9 mouse cellular contexts compared by ENCODE assay signal in genomic region chr10:42204768-42205412, GRCm38 (mm10).
DNase-seq lines count a peak whose midpoint lies in the region; ATAC-seq and TF ChIP-seq lines count a peak whose summit lies in the region.
"Had no signal": no experiment of that assay in that cellular context is flagged by ENCODE, and none has a peak within 500 bp of the region (broad histone marks: within the 10 kb centered on the region; RNA-seq: fewer than 3 reads in every experiment).

No protein-coding gene starts in this region.

- H3K27me3 ChIP-seq in kidney, embryonic 16.5 days (ENCODE audit: insufficient read depth, low read length): no peaks in the 10 kb centered on the region
- no peaks in the 10 kb centered on the region for H3K27me3 ChIP-seq in embryonic facial prominence, embryonic 13.5 days
- H3K27me3 ChIP-seq in heart, embryonic 16.5 days (ENCODE audit: control insufficient read depth, insufficient read depth, low read length): no peaks in the 10 kb centered on the region
- H3K27me3 ChIP-seq in hindbrain, embryonic 16.5 days (replicated peaks; ENCODE audit: control insufficient read depth, insufficient read depth, low read length): no peaks in the 10 kb centered on the region
- H3K27me3 ChIP-seq in liver, postnatal 0 days (ENCODE audit: insufficient read depth, low read length): no peaks in the 10 kb centered on the region
- H3K27me3 ChIP-seq: neural tube, embryonic 12.5 days had no signal

- no peak for TF ChIP-seq EP300 in liver, postnatal 0 days (IDR thresholded peaks at IDR 0.05; ENCODE audit: low read depth)

- WGBS in kidney, embryonic 16.5 days: 56% methylated on average over 20 of the region's 20 CpGs
- WGBS in embryonic facial prominence, embryonic 13.5 days: 54% methylated on average over 20 of the region's 20 CpGs
- WGBS in heart, embryonic 16.5 days: 39% methylated on average over 20 of the region's 20 CpGs
- 86% methylated on average over 20 of the region's 20 CpGs for WGBS in hindbrain, embryonic 16.5 days
- 82% methylated on average over 20 of the region's 20 CpGs for WGBS in liver, postnatal 0 days (ENCODE audit: insufficient replicate concordance)

- no peak overlapping the region for H3K4me2 ChIP-seq in kidney, embryonic 16.5 days (replicated peaks; ENCODE audit: low read depth, low read length)
- peak overlapping the region; percentile 7; the same call in 1 of the 2 replicates for H3K4me2 ChIP-seq in embryonic facial prominence, embryonic 13.5 days
- H3K4me2 ChIP-seq in heart, embryonic 16.5 days (ENCODE audit: low read depth, low read length): peak overlapping the region; percentile 45
- H3K4me2 ChIP-seq in hindbrain, embryonic 16.5 days (ENCODE audit: low read length): no peak overlapping the region
- H3K4me2 ChIP-seq in liver, postnatal 0 days (ENCODE audit: low read depth, low read length): no peak overlapping the region
- H3K4me2 ChIP-seq: neural tube, embryonic 12.5 days had no signal

- DNase-seq in kidney, postnatal 10 days: no peak
- peak; percentile 68 for DNase-seq in lung, postnatal 14 days
- no peak for DNase-seq in liver, postnatal 0 days
- no peak for DNase-seq in adrenal gland, postnatal 25 days

- no peaks in the 10 kb centered on the region; the same call in 1 of the 2 replicates for H3K36me3 ChIP-seq in kidney, embryonic 16.5 days (ENCODE audit: insufficient read depth, low read length)
- no peaks in the 10 kb centered on the region for H3K36me3 ChIP-seq in embryonic facial prominence, embryonic 13.5 days
- H3K36me3 ChIP-seq in heart, embryonic 16.5 days (ENCODE audit: control insufficient read depth, insufficient read depth): no peaks in the 10 kb centered on the region
- H3K36me3 ChIP-seq in hindbrain, embryonic 16.5 days (ENCODE audit: control insufficient read depth, insufficient read depth, low read length): no peaks in the 10 kb centered on the region
- peaks cover 19% of the 10 kb centered on the region for H3K36me3 ChIP-seq in liver, postnatal 0 days (replicated peaks; ENCODE audit: insufficient read depth, low read length)
- H3K36me3 ChIP-seq: neural tube, embryonic 12.5 days had no signal

- no peak for TF ChIP-seq CTCF in liver, postnatal 0 days (IDR thresholded peaks at IDR 0.05; ENCODE audit: low read depth)

- H3K4me3 ChIP-seq in kidney, embryonic 16.5 days (ENCODE audit: low read length): no peak overlapping the region
- no peak overlapping the region for H3K4me3 ChIP-seq in embryonic facial prominence, embryonic 13.5 days
- no peak overlapping the region for H3K4me3 ChIP-seq in heart, embryonic 16.5 days (ENCODE audit: low read length)
- no peak overlapping the region for H3K4me3 ChIP-seq in hindbrain, embryonic 16.5 days (ENCODE audit: low read length)
- H3K4me3 ChIP-seq in liver, postnatal 0 days (ENCODE audit: low read depth, low read length): no peak overlapping the region
- H3K4me3 ChIP-seq: neural tube, embryonic 12.5 days had no signal

- H3K4me1 ChIP-seq in kidney, embryonic 16.5 days (ENCODE audit: insufficient read depth, low read length): peaks cover 34% of the 10 kb centered on the region
- H3K4me1 ChIP-seq in embryonic facial prominence, embryonic 13.5 days: peaks cover 49% of the 10 kb centered on the region
- H3K4me1 ChIP-seq in heart, embryonic 16.5 days (ENCODE audit: control insufficient read depth, insufficient read depth, low read length): peaks cover 41% of the 10 kb centered on the region
- H3K4me1 ChIP-seq in hindbrain, embryonic 16.5 days (ENCODE audit: control insufficient read depth, insufficient read depth, low read depth, low read length): peaks cover 8% of the 10 kb centered on the region
- peaks cover 26% of the 10 kb centered on the region for H3K4me1 ChIP-seq in liver, postnatal 0 days (ENCODE audit: insufficient read depth)

- H3K9ac ChIP-seq in kidney, embryonic 16.5 days (replicated peaks; ENCODE audit: low read length): peak overlapping the region; percentile 35; the same call in 1 of the 2 replicates
- no peak overlapping the region for H3K9ac ChIP-seq in embryonic facial prominence, embryonic 13.5 days
- 0 out of 2 replicates have a peak overlapping the region, but pooled peaks have one; percentile 0 for H3K9ac ChIP-seq in heart, embryonic 16.5 days (ENCODE audit: low read length)
- H3K9ac ChIP-seq in hindbrain, embryonic 16.5 days (ENCODE audit: low read depth, low read length): no peak overlapping the region
- H3K9ac ChIP-seq in liver, postnatal 0 days (replicated peaks): no peak overlapping the region
- H3K9ac ChIP-seq: neural tube, embryonic 12.5 days had no signal

- H3K27ac ChIP-seq in kidney, embryonic 16.5 days (ENCODE audit: low read length): 0 out of 2 replicates have a peak overlapping the region, but pooled peaks have one; percentile 56
- H3K27ac ChIP-seq in embryonic facial prominence, embryonic 13.5 days: peak overlapping the region; percentile 96
- H3K27ac ChIP-seq in heart, embryonic 16.5 days (ENCODE audit: low read length): peak overlapping the region; percentile 82
- no peak overlapping the region for H3K27ac ChIP-seq in hindbrain, embryonic 16.5 days (ENCODE audit: low read depth, low read length)
- no peak overlapping the region for H3K27ac ChIP-seq in liver, postnatal 0 days (ENCODE audit: low read depth)
- H3K27ac ChIP-seq: neural tube, embryonic 12.5 days had no signal

- ATAC-seq in kidney, embryonic 16.5 days (ENCODE audit: low FRiP score, low TSS enrichment): no peak
- no peak for ATAC-seq in embryonic facial prominence, embryonic 13.5 days (ENCODE audit: insufficient number of reproducible peaks, insufficient read depth, low FRiP score, low TSS enrichment, low read depth)
- ATAC-seq in heart, embryonic 16.5 days (replicated peaks; ENCODE audit: extremely low read depth, insufficient read depth, low FRiP score): peak; percentile 75
- ATAC-seq in hindbrain, embryonic 16.5 days: no peak
- ATAC-seq in liver, postnatal 0 days: no peak

- H3K9me3 ChIP-seq in kidney, embryonic 16.5 days (ENCODE audit: low read length): peaks cover 11% of the 10 kb centered on the region
- H3K9me3 ChIP-seq in embryonic facial prominence, embryonic 13.5 days: 0 out of 2 replicates have a peak, but pooled peaks cover 6% of the 10 kb centered on the region
- H3K9me3 ChIP-seq in heart, embryonic 16.5 days (replicated peaks; ENCODE audit: control insufficient read depth, low read length): no peaks in the 10 kb centered on the region; the same call in 1 of the 2 replicates
- no peaks in the 10 kb centered on the region for H3K9me3 ChIP-seq in hindbrain, embryonic 16.5 days (ENCODE audit: control insufficient read depth, low read length)
- no peaks in the 10 kb centered on the region for H3K9me3 ChIP-seq in liver, postnatal 0 days (ENCODE audit: low read length)
- H3K9me3 ChIP-seq: neural tube, embryonic 12.5 days had no signal

Comparison
In these comparisons a context has a peak if more than half of its experiments do, and no peak if none do; other contexts are left out.
1. H3K27ac ChIP-seq: peak in kidney, embryonic 16.5 days (single experiment), embryonic facial prominence, embryonic 13.5 days (single experiment) and heart, embryonic 16.5 days (single experiment); none in hindbrain, embryonic 16.5 days (single experiment) and liver, postnatal 0 days (single experiment).
2. H3K4me2 ChIP-seq: peak in embryonic facial prominence, embryonic 13.5 days (single experiment) and heart, embryonic 16.5 days (single experiment); none in kidney, embryonic 16.5 days (single experiment), hindbrain, embryonic 16.5 days (single experiment) and liver, postnatal 0 days (single experiment).
3. H3K9ac ChIP-seq: peak in kidney, embryonic 16.5 days (single experiment) and heart, embryonic 16.5 days (single experiment); none in embryonic facial prominence, embryonic 13.5 days (single experiment), hindbrain, embryonic 16.5 days (single experiment) and liver, postnatal 0 days (single experiment).